Mouse (Mus musculus): Measurements from ENCODE around the gene Slc30a1.

DNA sequence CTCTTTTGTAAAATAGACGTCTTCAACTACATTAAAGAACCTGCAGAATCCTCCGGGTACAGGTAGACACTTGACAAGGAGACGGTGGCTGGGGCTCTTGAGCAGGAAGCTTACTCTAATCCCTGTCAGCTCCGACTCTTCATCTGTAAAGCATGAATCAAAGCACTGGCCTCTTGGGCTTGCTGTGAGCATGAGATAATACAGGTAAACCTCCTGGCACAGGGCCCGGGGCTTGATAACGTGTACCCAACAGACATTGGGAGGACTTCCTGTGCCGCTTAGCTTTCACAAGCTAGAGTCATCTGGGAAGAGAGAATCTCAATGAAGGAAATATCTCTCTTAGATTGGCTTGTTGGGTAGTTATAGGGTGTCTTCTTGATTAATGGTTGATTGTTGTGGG lies 31.6 kb upstream of the Slc30a1 start:
- TF ChIP-seq CTCF (IDR thresholded peaks at IDR 0.05; ENCODE audit: low read depth, low read length) = no peak
- TF ChIP-seq POLR2A (IDR thresholded peaks at IDR 0.05; ENCODE audit: extremely low read depth, insufficient read depth, low read length) = no peak
